ENCODE assay signal across 8 mouse cellular contexts in genomic region chr9:118611111-118611541, GRCm38 (mm10). TPM values are rescaled to one million over a fixed set of nuclear protein-coding genes. Genes with fewer than 3 reads are reported as not detected.
A peak's percentile ranks its signal among the peaks of the same experiment; 100 is the strongest.
DNase-seq lines count a peak whose midpoint lies in the region; ATAC-seq lines count a peak whose summit lies in the region.

No protein-coding gene starts in this region.

- ATAC-seq in embryonic facial prominence, embryonic 14.5 days (ENCODE audit: low read depth), result no peak
- ATAC-seq in midbrain, embryonic 16.5 days, result no peak

- 34% methylated on average over 14 of the region's 14 CpGs for WGBS in embryonic facial prominence, embryonic 14.5 days
- WGBS in midbrain, embryonic 16.5 days, result 46% methylated on average over 14 of the region's 14 CpGs

- H3K4me2 ChIP-seq in embryonic facial prominence, embryonic 14.5 days (ENCODE audit: low read depth, low read length), result peak overlapping the region; percentile 40
- H3K4me2 ChIP-seq in midbrain, embryonic 16.5 days (ENCODE audit: low read length), result peak overlapping the region; percentile 34

- 0 out of 2 replicates have a peak, but pooled peaks cover 3% of the 10 kb centered on the region for H3K27me3 ChIP-seq in embryonic facial prominence, embryonic 14.5 days (replicated peaks; ENCODE audit: control insufficient read depth, insufficient read depth, low read length)
- peaks cover 6% of the 10 kb centered on the region for H3K27me3 ChIP-seq in midbrain, embryonic 16.5 days (ENCODE audit: control insufficient read depth, insufficient read depth, low read depth, low read length)

- H3K4me1 ChIP-seq in embryonic facial prominence, embryonic 14.5 days (ENCODE audit: control insufficient read depth, insufficient read depth, low read length), result peaks cover 29% of the 10 kb centered on the region
- peaks cover 9% of the 10 kb centered on the region for H3K4me1 ChIP-seq in midbrain, embryonic 16.5 days (ENCODE audit: control insufficient read depth, insufficient read depth, low read length)

- H3K4me3 ChIP-seq in embryonic facial prominence, embryonic 14.5 days (ENCODE audit: low read depth, low read length), result no peak overlapping the region
- H3K4me3 ChIP-seq in midbrain, embryonic 16.5 days (ENCODE audit: low read depth, low read length), result no peak overlapping the region

- H3K9ac ChIP-seq in embryonic facial prominence, embryonic 14.5 days (ENCODE audit: low read depth, low read length), result no peak overlapping the region
- no peak overlapping the region for H3K9ac ChIP-seq in midbrain, embryonic 16.5 days (ENCODE audit: low read depth, low read length)

- H3K9me3 ChIP-seq in embryonic facial prominence, embryonic 14.5 days (ENCODE audit: control insufficient read depth, low read length), result no peaks in the 10 kb centered on the region
- no peaks in the 10 kb centered on the region for H3K9me3 ChIP-seq in midbrain, embryonic 16.5 days (replicated peaks; ENCODE audit: control insufficient read depth, low read length, poor library complexity, severe bottlenecking)

- peak; percentile 47 for DNase-seq in adrenal gland, postnatal 14 days
- DNase-seq in adrenal gland, postnatal 10 days, result no peak
- peak; percentile 56 for DNase-seq in embryonic facial prominence, embryonic 14.5 days (ENCODE audit: low spot score)
- peak; percentile 67 to 70 for DNase-seq in heart, postnatal 14 days
- DNase-seq in left cerebral cortex, postnatal 25 days (ENCODE audit: low spot score in 2 of 2), result peak; percentile 52 to 62
- no peak for DNase-seq in thymus, postnatal 4 days
- no peak for DNase-seq in urinary bladder, adult 2 months (ENCODE audit: low spot score)

- intact Hi-C loops in heart, postnatal 14 days (cut with DNase I), result no loop called here
- intact Hi-C loops in left cerebral cortex, postnatal 25 days (cut with DNase I), result no loop called here

- H3K36me3 ChIP-seq in embryonic facial prominence, embryonic 14.5 days (ENCODE audit: control insufficient read depth, insufficient read depth, low read length), result no peaks in the 10 kb centered on the region
- no peaks in the 10 kb centered on the region for H3K36me3 ChIP-seq in midbrain, embryonic 16.5 days (ENCODE audit: control insufficient read depth, insufficient read depth, low read length)

- no peak overlapping the region for H3K27ac ChIP-seq in embryonic facial prominence, embryonic 14.5 days (replicated peaks; ENCODE audit: low read depth, low read length)
- H3K27ac ChIP-seq in midbrain, embryonic 16.5 days (ENCODE audit: low read length), result no peak overlapping the region

RNA-seq across cellular contexts. Expression of gene Itga9, which starts 4.6 kb away (rescaled TPM):
- 41.5 and 44.2 TPM in 2 replicates for total RNA-seq in adrenal gland, postnatal 14 days (2021)
- total RNA-seq in adrenal gland, postnatal 10 days (2021), result 10 to 100 TPM; 41.6 to 56.8 TPM
- 13.7 TPM in 2 replicates for polyA plus RNA-seq in embryonic facial prominence, embryonic 14.5 days (2014; fragmentation: Nextera tagmentation; extraction: Ambion mirVana)
- 10 to 100 TPM; 74.4 to 88.1 TPM for total RNA-seq in heart, postnatal 14 days (2021)
- 1 to 10 TPM; 6.7 to 7.0 TPM for total RNA-seq in left cerebral cortex, postnatal 25 days (2021)
- polyA plus RNA-seq in midbrain, embryonic 16.5 days (2015; fragmentation: Nextera tagmentation; extraction: Ambion mirVana), result 0.97 and 1.0 TPM in 2 replicates
- 26.3 and 36.2 TPM in 2 replicates for polyA plus RNA-seq in urinary bladder, adult 2 months (2012; rRNA removed)

Comparison
In these comparisons a context has a peak if more than half of its experiments do, and no peak if none do; other contexts are left out.
1. DNase-seq: peak in adrenal gland, postnatal 14 days (single experiment), embryonic facial prominence, embryonic 14.5 days (single experiment), heart, postnatal 14 days (2 of 2) and left cerebral cortex, postnatal 25 days (2 of 2); none in adrenal gland, postnatal 10 days (single experiment), thymus, postnatal 4 days (single experiment) and urinary bladder, adult 2 months (single experiment).